Mouse (Mus musculus) layer of hippocampus, adult 8-10 months (tissue): ENCODE results near the gene Oas1f. TPM values are rescaled to one million over a fixed set of nuclear protein-coding genes. Genes with fewer than 3 reads are reported as not detected.
"Not testable (repeated sequence)": the region's sequence is repeated elsewhere in the genome, so short reads cannot be mapped to it uniquely, and the experiment has no call there.

Source experiments
- DNase-seq, 2 experiments: peaks; one replicate each; pipeline ENCODE4 v3.0.0; 2022; ENCODE audit warnings: low spot score in 2 of 2
- total RNA-seq, 4 experiments: library from RNA; stranded (reverse); gene quantifications; 2 replicates each; pipeline ENCODE4 v1.2.4; 2022

The Oas1f gene
- total RNA-seq, 4 experiments from 2014 or later: not detected

DNA sequence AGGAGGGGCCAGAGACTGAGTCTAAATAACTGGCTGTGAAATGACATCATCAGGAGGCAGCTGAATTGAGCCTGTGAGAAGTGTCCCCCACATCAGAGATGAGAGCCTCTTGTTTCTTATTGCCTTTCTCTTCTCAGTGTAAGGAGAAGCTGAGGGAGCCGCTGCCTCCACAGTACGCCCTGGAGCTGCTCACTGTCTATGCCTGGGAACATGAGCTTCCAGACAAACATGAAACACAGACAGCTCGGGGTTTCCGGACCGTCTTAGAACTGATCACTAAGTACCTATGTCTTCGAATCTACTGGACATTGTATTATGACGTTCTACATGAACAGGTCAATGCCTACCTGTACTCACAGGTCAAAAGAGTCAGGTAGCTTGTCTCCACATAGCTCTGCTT, 23.6 kb downstream of the Oas1f start:
- DNase-seq: no peak

DNA sequence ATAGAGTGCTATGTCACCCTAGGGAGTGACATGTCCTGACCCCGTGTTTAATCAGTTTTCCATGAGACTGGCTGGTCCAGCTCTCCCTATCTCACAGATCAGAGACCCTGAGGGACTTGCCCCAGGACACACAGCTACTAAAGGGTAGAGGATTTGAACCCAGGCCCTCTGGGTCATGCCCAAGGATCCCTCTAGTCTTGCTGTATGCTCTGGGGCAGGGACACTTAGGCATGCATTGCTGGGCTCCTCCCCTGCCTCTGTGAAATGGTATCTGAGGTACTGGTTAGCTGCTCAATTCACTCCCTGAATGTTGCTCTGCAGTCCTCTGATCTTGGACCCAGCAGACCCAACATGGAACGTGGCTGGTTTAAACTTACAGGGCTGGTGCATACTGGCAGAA, 24.3 kb downstream of the Oas1f start:
- no peak for DNase-seq

DNA sequence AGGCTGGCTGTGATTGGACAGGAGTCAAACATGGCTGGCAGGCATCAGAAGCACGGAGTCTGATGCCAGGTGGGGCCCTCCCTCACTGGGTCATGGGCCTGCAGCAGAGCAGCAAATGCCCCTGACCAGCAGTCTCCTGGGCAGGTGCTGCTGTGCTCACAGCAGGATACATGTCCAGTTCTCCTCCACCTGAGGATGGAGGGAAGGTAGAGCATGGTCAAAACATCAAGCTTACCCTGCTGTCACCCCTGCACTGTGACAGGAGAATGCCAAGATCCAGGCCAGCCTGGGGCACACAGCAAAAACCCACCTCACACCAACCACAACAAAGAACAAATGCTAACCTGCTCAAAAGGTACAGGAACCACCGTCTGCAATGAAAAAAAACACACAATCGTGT, 29.7 kb downstream of the Oas1f start:
- DNase-seq: not testable (repeated sequence)

DNA sequence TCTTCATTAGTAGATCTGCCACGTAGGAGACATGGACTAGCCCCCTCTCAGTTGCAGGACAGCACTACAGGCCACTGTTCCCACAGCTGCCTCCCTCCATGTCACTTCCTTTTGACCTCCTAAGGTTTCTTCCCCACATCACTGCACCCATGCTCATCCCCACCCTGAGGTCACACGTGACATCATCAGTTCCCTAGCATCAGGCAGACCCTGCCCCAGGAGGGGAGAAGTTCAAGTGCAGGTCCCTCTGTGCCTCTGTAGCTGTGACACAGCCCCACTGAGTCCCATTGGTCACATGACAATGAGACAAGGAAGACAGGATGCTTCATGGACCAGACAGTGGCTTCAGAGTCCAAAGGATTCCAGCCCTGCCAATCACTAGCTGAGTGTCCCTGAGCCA, 30.2 kb downstream of the Oas1f start:
- not testable (repeated sequence) for DNase-seq

DNA sequence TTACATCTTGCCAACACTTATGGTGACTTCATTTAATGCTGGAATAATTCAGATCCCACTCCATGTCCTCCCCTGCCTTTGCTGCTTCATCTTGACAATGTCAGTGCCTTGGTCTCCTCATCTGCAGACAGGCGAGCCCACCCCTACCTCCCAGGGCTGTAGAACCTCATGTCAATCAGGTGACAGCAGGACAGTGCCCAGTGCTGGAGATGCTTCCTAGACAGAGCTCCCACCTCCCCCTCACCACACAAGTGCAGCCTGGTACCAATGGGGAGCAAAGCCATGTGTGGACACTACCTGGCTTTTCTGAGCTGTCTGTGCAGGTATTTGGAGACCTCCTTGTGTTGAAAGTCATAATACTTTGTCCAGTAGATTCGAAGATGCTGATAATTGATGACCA, 31.6 kb downstream of the Oas1f start:
- DNase-seq: not testable (repeated sequence)

DNA sequence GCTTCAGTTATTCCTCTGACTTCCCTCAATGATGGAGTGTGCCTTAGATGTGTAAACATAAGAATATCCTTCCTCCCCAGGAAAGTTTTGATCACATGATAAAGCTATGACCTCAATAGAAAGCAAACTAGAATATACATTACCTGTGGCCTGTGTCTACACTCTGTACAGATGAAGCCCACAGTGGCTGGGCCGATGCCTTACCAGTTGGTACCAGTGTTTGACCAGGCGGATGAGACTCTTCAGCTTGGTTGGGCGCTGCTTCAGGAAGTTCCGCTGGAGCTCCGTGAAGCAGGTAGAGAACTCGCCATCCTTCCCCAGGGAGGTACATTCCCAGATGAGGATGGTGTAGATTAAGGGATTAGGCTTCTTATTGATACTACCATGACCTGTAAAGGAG, 34.5 kb downstream of the Oas1f start:
- DNase-seq: not testable (repeated sequence)

DNA sequence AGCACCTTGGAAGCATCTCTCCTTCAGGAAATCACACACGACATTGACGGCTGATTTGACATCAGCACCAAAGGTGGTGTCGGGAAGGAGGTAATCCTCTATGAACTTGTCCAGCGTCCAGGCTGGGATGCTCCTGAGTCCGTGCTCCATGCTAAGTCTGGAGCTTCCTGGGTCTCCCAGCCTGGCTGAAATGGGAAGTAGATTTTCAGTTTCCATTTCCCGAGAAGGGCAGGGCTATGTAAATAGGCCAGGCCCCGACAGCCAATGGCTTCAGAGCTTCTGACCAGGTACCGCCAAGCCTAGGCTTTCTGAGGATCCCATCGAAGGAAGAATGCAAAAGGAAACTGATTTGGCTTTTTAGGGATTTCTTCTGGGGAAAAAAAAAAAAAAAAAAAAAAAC, 40.2 kb downstream of the Oas1f start, which contains the start of gene Oas1g:
Oas1g (minus strand) TSS at position 201 of the 400 bp plus-strand sequence.
- not testable (repeated sequence) for DNase-seq

DNA sequence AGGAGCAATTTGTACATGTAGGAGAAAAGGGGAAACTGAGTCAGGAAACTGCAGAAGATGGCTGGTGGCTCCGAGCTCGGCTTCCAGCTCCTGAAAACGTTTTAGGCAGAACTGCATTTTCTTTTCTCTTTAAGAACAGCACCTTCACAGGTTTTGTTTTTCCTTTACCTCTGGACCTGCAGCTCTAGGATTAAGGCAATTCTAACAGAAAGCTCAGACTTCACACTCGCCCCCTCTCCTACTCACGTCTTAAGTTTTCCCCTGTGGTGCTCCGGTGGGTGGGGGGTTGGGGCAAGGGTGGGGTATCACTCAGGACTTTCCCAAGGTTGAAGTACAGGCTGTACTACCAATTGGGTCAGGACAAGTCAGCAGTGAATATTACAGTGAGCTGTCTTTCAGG, 40.7 kb downstream of the Oas1f start:
- no peak for DNase-seq

DNA sequence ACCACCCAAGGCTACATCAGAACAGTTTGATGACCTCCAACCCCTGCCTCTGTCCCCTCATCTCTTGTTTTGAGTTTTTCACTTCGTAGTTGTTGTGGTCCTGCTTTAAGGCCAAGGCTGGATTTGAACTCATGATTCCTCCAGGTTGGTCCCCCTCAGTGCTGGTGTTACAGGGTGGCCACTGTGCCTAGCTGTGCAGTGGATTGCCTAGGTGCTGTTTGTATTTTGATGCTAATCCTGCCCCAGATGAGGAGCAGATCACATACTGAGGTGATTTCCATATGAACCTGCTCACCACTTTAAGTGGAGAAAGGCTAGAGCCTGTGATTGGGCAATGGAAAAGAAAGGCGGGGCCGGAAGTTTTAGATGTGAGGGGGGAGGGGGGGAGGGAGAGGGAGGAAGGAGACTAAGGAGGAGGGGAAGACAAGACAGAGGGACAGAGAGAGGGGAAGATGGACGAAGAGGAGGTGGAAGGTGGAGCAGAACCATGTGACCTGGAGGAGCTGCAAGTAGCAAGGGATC, 41.2 kb downstream of the Oas1f start:
- DNase-seq: not testable (repeated sequence)

DNA sequence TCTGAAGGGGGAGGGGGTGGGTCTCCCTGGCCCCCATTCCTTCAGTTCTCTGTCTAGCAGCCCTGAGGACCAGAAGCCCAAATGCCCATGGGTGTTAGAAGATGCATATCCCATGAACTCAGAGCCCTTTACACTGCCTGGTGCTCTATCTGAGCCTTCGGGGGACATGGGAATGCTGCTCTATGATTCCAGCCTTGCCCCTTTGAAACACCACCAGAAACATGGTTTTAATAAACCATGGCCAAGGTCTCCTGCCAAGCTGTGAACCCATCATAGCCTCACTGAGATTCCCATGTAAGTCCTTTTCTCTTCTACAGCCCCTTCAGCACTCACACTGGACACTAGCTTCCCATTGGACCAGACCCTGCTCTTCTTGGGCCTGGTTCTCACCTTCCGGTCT, 42.9 kb downstream of the Oas1f start:
- DNase-seq: no peak

DNA sequence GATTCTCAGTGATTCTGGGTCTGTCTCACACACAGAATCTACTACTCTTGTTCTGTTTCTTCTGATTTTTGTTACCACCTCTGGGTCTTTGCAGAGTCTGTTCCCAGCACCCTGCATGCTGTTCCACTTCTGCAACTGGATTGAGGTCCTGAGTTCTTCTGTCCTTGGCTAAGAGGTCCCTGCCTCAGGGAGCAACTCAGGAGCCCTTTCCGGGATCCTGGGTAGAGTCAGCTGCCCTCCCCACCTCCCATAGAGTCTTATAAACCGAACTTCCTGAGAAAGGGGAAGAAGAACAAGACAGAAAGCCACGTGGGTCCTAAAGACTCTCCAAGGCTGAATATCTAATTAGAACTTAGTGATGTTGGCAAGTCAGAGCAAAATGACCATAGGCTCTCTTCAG, 43.8 kb downstream of the Oas1f start:
- DNase-seq: no peak

DNA sequence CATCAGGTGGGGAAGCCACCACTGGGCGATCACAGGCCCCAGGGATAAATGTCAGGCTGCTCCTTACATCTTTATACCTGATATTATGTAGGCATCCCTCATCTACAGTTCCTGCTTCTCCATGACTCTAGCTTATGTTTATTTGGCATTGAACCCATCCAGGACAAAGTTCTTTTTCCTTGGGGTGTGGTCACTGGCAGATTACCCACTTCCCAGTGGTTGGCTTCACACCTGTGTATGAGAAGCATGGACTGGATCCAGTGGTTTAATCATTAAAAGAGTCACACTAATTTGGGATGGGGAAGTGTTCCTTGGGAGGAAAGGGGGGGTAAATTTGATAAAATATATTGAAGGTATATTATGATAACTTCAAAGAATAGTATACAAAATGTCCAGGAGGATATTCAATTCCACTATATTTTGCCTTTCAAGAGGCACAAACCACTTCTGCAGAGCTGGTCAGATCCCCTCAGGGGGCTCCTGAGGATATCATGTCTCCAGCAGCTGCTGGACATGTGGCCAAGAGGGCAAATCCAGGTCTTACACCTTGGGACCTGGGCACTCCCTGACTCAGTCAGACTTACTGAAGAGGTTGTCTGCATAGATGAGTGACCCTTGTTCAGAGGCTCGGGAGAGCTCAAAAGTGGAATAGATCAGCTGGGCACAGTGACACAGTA, 44.5 kb downstream of the Oas1f start:
- DNase-seq: not testable (repeated sequence)

DNA sequence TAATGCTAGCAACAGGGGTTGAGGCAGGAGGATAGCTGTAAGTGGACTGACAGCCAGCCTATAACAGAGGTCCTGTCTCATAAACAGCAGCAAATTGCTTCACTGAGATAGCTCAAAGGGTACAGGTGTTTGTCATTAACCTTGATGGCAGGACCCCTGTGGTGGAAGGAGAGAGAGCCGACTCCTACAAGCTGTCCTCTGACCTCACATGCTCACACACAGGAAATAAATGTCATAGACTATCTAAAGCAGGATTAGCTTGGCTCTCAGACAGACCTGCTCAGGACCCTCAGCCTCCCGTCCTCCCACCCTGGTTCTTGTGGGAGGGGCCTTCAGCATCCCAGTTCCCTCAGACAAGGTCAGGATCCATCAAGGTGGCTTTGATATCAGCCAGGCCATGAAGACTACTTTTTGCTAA, 45.1 kb downstream of the Oas1f start:
- DNase-seq: no peak

DNA sequence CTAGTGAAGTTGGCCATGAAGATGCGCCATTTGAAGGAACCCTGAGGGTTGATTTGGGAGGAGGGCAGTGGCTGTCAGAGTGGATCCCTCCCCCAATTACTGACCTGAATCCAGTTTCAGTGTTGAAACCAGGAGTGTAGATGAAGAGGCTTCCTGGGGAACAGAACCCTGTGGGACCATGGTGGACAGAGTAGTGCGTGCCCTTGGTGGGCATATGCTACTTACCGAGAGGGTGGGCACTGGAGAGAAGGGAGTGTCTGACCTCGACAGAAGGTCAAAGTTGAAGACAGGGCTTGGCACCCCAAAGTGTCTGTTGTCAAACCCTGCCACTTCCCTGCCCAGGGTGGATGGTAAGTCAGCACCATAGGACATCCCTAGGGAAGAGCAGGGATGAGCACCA, 46.7 kb downstream of the Oas1f start:
- not testable (repeated sequence) for DNase-seq

DNA sequence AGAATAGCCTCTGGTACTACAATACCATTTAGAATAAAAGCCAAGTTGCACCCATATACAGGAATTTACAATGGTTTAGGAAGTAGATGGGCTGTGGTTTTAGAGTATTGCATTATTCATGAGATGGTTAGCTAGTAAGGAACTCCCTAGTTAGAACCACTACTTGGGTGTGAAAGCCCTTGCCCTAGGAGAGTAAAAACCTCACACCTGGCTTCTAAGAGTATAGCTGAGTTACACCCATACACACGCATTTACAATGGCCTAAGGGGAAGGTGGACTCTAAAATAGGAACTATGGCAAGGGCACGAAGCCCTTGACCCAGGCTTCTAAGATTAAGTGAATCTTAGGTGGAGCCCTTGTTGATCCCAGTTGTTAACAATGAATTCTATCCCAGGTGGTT, 47.5 kb downstream of the Oas1f start:
- DNase-seq: not testable (repeated sequence)

DNA sequence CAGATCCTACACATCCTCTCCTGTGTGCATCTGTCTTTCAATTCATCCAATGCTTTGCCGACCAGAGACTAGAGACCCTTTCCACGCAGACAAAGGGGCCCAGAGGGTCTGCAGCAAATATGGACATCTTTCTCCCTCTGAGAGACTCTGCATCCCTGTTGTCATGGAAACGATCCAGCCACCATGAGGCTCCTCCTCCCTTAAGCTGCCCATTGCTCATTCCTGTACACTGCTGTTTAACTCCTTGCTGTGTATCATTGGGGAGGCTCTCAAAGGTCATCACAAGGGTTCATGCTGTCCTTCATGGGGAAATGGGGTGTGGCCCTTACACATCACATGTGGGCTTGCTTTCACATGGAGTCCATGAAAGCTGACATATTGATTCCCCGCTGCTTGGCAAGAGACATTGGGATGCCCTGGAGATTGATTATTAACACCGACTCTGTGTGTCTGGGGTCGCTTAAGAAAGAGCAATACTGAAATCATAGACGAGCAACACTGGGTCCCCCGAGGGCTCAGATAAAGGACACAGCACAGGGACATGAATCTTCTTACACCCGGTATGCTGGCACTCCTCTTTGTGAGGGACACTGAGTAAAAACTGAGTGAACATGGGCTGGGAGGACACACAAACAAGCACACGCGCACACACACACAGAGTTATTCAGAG, 48.2 kb downstream of the Oas1f start:
- no peak for DNase-seq

DNA sequence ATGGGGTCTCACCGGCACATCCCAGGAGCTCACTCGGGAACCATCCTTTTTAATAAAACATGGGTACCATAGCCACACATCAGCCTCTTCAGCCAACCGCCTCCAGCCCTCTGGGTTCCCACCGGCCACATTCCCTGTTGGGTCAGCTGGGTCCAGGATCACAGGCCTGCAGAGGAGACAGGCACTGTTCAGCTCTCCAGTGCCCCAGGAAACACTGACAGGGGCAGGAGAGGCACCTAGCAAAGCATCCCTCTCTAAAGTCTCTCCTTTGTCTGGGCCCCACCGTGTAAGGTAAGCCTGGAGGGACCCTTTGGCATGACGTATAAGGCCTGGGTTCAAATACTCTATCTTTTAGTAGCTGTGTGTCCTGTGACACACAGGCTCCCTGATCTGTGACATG, 51.1 kb downstream of the Oas1f start:
- DNase-seq: no peak

DNA sequence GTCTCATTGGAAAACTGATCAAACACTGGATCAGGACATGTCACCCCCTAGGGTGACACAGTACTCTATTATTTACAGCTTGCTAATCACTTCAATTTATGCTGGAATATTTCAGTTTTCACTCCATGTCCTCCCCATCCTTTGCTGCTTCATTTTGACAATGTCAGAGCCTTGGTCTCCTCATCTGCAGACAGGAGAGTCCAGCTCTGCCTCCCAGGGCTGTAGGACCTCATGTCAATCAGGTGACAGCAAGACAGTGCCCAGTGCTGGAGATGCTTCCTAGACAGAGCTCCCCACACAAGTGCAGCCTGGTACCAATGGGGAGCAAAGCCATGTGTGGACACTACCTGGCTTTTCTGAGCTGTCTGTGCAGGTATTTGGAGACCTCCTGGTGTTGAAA, 51.6 kb downstream of the Oas1f start:
- DNase-seq: no peak

DNA sequence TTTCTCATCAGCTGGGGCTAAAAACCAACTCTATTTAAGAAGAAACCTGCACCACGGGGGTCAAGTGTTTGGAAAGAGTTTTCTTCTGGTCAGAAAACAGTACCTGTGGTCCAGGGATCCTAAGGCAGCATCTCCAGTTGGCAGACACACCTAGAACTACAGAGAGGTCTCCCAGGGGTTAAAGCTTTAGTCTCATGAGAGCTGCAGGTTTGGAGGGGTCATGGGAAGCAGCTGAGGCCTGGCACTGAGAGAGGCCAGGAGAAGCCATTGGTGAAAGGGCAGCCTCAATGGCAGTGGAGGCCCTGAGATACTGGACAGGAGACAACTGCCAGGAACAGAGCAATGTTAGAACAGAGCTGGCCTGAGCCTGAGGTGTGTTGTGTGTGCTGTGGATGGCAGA, 53.5 kb downstream of the Oas1f start:
- no peak for DNase-seq

DNA sequence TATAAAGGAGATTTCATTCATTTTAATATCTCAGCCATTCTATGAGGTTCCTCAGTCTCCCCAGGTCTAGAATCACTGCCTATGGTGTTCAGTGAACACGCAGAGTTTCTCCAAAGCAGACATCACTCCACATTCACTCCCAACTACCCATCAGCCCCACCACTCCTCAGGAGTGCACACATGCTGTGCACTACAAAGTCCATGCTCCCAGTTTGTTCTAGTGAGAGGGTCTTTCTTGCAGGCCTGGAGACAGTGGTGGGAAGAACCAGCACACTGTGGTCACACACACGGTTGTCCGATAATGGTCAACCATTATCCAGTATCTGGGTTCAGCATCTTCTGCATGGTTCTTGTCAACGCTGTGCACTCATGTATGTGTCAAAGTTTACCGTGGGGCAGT, 54.9 kb downstream of the Oas1f start:
- no peak for DNase-seq

DNA sequence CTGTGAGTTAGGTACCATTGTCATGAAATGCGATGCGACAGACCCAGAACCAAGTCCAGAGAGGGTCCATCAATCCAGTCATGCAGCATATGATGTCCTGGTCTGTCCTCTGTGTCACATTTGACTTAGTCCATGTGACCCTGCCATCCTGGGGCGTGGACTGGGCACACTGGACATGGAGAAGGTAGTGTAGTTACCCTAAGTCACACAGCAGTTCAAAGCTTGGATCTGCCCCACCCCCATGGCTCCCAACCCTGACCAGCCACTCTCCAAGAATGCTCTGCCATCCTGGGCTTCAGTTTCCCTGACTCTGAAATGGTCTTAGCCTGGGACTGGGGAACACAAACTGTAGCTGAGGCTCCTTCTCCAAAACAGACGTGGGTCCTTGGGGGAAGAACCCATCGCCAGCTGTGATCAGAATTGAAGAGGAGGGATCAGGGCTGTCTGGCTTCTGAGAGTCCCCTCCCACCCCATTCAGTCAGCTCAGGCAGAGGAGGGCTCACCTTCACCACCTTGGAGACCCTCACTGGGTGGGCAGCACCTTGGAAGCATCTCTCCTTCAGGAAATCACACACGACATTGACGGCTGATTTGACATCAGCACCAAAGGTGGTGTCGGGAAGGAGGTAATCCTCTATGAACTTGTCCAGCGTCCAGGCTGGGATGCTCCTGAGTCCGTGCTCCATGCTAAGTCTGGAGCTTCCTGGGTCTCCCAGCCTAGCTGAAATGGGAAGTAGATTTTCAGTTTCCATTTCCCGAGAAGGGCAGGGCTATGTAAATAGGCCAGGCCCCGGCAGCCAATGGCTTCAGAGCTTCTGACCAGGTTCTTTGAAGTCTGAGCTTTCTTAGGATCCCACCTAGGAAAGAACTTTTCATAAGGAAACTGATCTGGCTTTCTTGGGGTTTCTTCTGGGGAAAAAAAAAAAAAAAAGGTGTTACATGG, 59.9 kb downstream of the Oas1f start, which contains the start of gene Oas1a:
Oas1a (minus strand) TSS at position 731 of the 943 bp plus-strand sequence.
- DNase-seq: not testable (repeated sequence)
